Mouse (Mus musculus) liver, postnatal 0 days (tissue): Measurements from ENCODE around the gene P4hb. TPM values are rescaled to one million over a fixed set of nuclear protein-coding genes. Genes with fewer than 3 reads are reported as not detected.
A peak's percentile ranks its signal among the peaks of the same experiment; 100 is the strongest.

Experiments used
- ATAC-seq: fragments of 200-750 bp; cut with Nextera tagmentation; 2 replicates; pipeline ENCODE4 v1.8.0; 2017; ENCODE audit warnings: mild to moderate bottlenecking, moderate library complexity
- DNase-seq: peaks from one replicate; pipeline ENCODE4 v3.0.0-alpha.2; 2016
- H3K27ac ChIP-seq: fragments of 300-500 bp; sonication (generic); 2 replicates; pipeline ENCODE4 v1.5.1; 2014; ENCODE audit warnings: antibody characterized with exemption, moderate library complexity, mild to moderate bottlenecking, low read depth
- H3K27me3 ChIP-seq: fragments of 300-500 bp; sonication (generic); 2 replicates; pipeline ENCODE4 v1.6.1; 2014; ENCODE audit warnings: low read length, control low read depth, mixed read lengths; ENCODE audit not compliant: insufficient read depth
- H3K36me3 ChIP-seq: fragments of 300-500 bp; sonication (generic); replicated peaks from 2 replicates; pipeline ENCODE4 v1.6.1; 2014; ENCODE audit warnings: mild to moderate bottlenecking, control low read depth, low read length, moderate library complexity, mixed read lengths; ENCODE audit not compliant: insufficient read depth
- H3K4me1 ChIP-seq: fragments of 300-500 bp; sonication (generic); 2 replicates; pipeline ENCODE4 v1.6.1; 2014; ENCODE audit warnings: antibody characterized with exemption, mild to moderate bottlenecking, control low read depth; ENCODE audit not compliant: insufficient read depth
- H3K4me2 ChIP-seq: fragments of 300-500 bp; sonication (generic); 2 replicates; pipeline ENCODE4 v1.6.1; 2014; ENCODE audit warnings: low read depth, mild to moderate bottlenecking, low read length, moderate library complexity, mixed read lengths
- H3K4me3 ChIP-seq: fragments of 300-500 bp; sonication (generic); 2 replicates; pipeline ENCODE4 v1.5.1; 2014; ENCODE audit warnings: low read depth, low read length
- H3K9ac ChIP-seq: fragments of 300-500 bp; sonication (generic); replicated peaks from 2 replicates; pipeline ENCODE4 v1.6.1; 2014; ENCODE audit warnings: mild to moderate bottlenecking, moderate library complexity
- H3K9me3 ChIP-seq: fragments of 300-500 bp; sonication (generic); 2 replicates; pipeline ENCODE4 v1.6.1; 2016; ENCODE audit warnings: mild to moderate bottlenecking, control low read depth, low read length, mixed read lengths
- CTCF ChIP-seq: sonication (generic); IDR thresholded peaks from 2 replicates; pipeline ENCODE4 v1.5.1; 2016; ENCODE audit warnings: antibody characterized with exemption, low read depth
- EP300 ChIP-seq: IDR thresholded peaks from 2 replicates; pipeline ENCODE4 v1.6.1; 2016; ENCODE audit warnings: antibody characterized with exemption, low read depth, mild to moderate bottlenecking
- WGBS: fragments of 180-500 bp; shearing (Covaris S2); extraction: QIAGEN DNeasy Blood & Tissue Kit; methylation state at CpG from one replicate; pipeline ENCODE4 v1.1.7; 2014; ENCODE audit not compliant: insufficient replicate concordance; 5-methylcytosine and 5-hydroxymethylcytosine counted together
- polyA plus RNA-seq: library from polyadenylated mRNA; unstranded; fragments of >200 nt; fragmentation: Nextera tagmentation; extraction: Ambion mirVana; gene quantifications from 2 replicates; pipeline ENCODE4 v1.2.1, GENCODE M21; 2015

The P4hb gene
- polyA plus RNA-seq, 1 experiment from 2014 or later, result 697 TPM

- ATAC-seq (no peak), DNase-seq (no peak)
- H3K27me3 ChIP-seq, result no peaks in the 10 kb centered on the region
- peaks cover 37% of the 10 kb centered on the region for H3K36me3 ChIP-seq
- H3K4me3 ChIP-seq, result no peak overlapping the region
- H3K9me3 ChIP-seq, result no peaks in the 10 kb centered on the region
- H3K4me2 ChIP-seq, result no peak overlapping the region
- H3K27ac ChIP-seq, result no peak overlapping the region
- H3K9ac ChIP-seq, result no peak overlapping the region
- WGBS, result 76% methylated on average over 3 of the region's 3 CpGs
- TF ChIP-seq EP300, result no peak
- TF ChIP-seq CTCF, result no peak
- H3K4me1 ChIP-seq, result peaks cover 32% of the 10 kb centered on the region
Measured at GRCm38 (mm10) chr11:120600716-120601115, 27.7 kb upstream of the P4hb start.

- peaks cover 32% of the 10 kb centered on the region for H3K4me1 ChIP-seq
- H3K27ac ChIP-seq, result peak overlapping the region; percentile 95
Measured at GRCm38 (mm10) chr11:120598990-120599549, 26.0 kb upstream of the P4hb start.

GRCm38 (mm10) chr11:120598283-120598989 lies 25.4 kb upstream of the P4hb start, which contains the start of the genes Alyref and Anapc11:
Alyref (minus strand) TSS chr11:120598365.
Anapc11 (plus strand) TSS chr11:120598421.
- Histone ChIP-seq H3K27ac (peak within 1 kb of the TSS; percentile 95), H3K9me3 (no peaks in the 10 kb centered on the region), H3K36me3 (peaks cover 43% of the 10 kb centered on the region), H3K4me3 (peak within 1 kb of the TSS; percentile 93), H3K9ac (peak within 1 kb of the TSS; percentile 97), H3K4me1 (peaks cover 32% of the 10 kb centered on the region), H3K4me2 (peak within 1 kb of the TSS; percentile 82), H3K27me3 (no peaks in the 10 kb centered on the region)
- peak; percentile 97 for DNase-seq
- ATAC-seq, result peak; percentile 98
- no peak for TF ChIP-seq CTCF
- 1% methylated on average over 59 of the region's 88 CpGs for WGBS

More at GRCm38 (mm10) chr11:120598990-120599549, 26.0 kb upstream of the P4hb start:
- DNase-seq (no peak), ATAC-seq (no peak)
- H3K4me3 ChIP-seq, result peak overlapping the region; percentile 93
- peak overlapping the region; percentile 71 for H3K9ac ChIP-seq
- no peaks in the 10 kb centered on the region for H3K27me3 ChIP-seq
- 41% methylated on average over 17 of the region's 17 CpGs for WGBS
- peak overlapping the region; percentile 82 for H3K4me2 ChIP-seq
- TF ChIP-seq CTCF (no peak), EP300 (no peak)
- no peaks in the 10 kb centered on the region for H3K9me3 ChIP-seq
- H3K36me3 ChIP-seq, result peaks cover 40% of the 10 kb centered on the region

GRCm38 (mm10) chr11:120597240-120598235 lies 24.5 kb upstream of the P4hb start:
- Histone ChIP-seq H3K4me2 (peak overlapping the region; percentile 82), H3K9me3 (no peaks in the 10 kb centered on the region), H3K36me3 (peaks cover 52% of the 10 kb centered on the region), H3K4me3 (peak overlapping the region; percentile 93), H3K27me3 (no peaks in the 10 kb centered on the region), H3K9ac (peak overlapping the region; percentile 97), H3K4me1 (peaks cover 30% of the 10 kb centered on the region), H3K27ac (peak overlapping the region; percentile 95)
- ATAC-seq (peak; percentile 47), DNase-seq (peak; percentile 58)
- no peak for TF ChIP-seq EP300
- no peak for TF ChIP-seq CTCF
- 4% methylated on average over 73 of the region's 99 CpGs for WGBS

- peak; percentile 53 for ATAC-seq
- Histone ChIP-seq H3K9ac (no peak overlapping the region), H3K27me3 (no peaks in the 10 kb centered on the region), H3K4me1 (no peaks in the 10 kb centered on the region), H3K36me3 (peaks cover 62% of the 10 kb centered on the region), H3K27ac (no peak overlapping the region), H3K4me3 (no peak overlapping the region), H3K9me3 (no peaks in the 10 kb centered on the region), H3K4me2 (no peak overlapping the region)
- WGBS, result 45% methylated on average over 6 of the region's 6 CpGs
- no peak for DNase-seq
- TF ChIP-seq EP300, result no peak
- TF ChIP-seq CTCF, result no peak
Measured at GRCm38 (mm10) chr11:120588531-120588930, 15.5 kb upstream of the P4hb start.
